Mouse (Mus musculus): ENCODE measurements around the gene Itpr1.
A peak's percentile ranks its signal among the peaks of the same experiment; 100 is the strongest.

Itpr1 gene

DNA sequence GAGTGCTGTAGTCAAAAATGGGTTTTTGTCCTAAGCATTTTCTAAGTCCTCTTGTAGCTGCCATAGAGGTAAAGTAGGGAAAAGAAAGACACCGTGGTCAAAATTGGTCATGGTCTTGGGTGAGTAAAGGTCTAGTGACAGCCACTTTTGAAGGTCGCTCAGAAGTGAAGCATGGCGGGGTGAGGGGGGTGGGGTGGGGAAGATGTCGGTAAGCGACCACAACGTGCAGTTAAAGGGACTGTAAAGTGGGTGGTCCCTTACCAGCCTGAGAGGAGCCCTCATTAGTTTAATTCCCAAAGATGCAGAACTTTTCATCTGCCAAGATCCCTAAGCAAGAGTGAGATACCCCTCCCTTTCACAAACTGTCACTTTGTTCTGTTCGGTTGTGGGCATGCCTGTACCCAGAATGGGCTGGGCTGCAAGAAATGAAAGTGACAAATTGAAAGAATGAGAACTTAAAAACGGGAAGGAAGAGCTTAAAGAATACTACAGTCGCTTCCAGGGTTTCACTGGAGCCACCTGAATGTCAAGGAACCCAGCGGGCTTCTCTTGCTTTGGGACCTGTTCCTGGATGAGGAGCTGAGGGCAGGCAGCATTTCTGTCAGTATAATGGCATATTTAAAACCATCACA is 1.5 kb downstream of the Itpr1 start:
- no peak for DNase-seq (ENCODE audit: low spot score)

DNA sequence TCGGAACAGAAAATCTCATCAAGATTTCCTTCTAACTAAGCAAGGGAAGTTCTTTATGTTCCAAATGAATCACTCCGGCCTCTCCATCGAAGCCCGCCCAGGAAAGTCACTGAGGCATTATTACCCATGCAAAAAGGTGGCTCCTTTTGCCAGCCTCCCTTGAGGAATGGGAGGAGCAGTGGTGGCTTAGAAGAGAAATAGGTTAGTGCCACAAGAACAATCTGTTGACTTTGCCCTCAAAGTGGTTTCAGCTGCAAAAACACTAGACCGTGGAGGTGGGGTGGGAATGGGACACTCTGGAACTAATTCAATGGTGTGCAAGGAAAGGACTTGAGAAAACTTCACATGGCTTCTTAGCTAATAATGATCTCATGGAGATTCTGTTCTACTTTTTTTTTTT is 3.2 kb downstream of the Itpr1 start:
- DNase-seq (ENCODE audit: low spot score) = no peak

DNA sequence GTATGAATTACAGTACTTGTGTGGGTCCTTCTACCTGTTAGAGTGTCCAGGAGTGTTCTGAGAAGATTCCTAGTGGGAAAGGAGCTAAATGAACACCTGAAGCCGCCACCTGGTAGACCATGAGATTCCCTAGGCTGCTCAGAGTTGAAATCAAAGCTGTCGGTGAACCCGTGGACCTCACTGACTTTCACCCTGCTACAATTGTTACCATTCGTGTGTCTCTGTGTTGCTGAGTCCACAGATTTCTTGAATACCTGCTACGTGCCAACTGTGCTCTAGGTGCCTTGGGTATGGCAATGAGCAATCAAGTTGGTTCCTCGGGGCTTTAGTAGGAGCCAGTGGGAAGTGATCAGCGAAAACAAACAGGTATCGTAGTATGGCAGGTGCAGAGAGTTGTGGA is 3.9 kb downstream of the Itpr1 start:
- no peak for DNase-seq (ENCODE audit: low spot score)

DNA sequence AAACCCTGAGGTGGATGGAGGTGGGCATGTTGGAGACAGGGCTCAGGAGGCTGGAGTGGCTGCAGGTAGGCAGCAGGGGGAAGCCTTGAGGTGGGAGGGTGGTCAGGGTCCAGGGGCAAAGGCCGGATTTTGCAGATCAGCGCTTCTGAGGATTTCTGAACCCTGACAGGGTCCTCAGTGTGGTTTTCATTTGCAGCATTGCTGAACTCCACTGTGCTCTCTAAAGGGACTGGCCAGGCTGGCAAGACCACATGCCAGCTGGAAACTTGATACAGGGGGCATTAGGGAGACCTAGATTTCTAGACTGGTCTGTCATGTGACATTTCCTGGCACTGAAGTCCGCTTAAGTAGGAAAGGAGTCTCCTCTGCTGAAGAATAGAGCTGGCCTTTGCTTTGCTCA is 5.1 kb downstream of the Itpr1 start:
- no peak for DNase-seq (ENCODE audit: low spot score)

DNA sequence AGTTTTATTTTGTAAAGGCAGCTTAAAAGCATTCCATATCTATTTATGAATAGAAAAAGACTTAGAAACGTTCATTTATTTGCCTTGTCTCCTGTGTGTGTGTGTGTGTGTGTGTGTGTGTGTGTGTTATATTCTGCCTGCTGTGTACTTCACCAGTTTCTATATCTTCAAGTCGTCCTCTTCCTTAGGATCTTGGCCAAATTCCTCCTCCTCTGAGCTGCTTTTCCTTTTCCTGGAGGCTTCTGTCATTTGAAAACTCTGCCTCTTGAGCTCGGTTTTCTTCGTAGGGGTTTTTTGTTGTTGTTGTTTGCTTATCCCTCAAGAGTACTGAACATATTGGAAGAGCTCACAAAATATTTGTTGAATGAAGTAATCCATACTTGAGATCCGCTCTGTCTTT is 9.5 kb downstream of the Itpr1 start:
- no peak for DNase-seq (ENCODE audit: low spot score)

DNA sequence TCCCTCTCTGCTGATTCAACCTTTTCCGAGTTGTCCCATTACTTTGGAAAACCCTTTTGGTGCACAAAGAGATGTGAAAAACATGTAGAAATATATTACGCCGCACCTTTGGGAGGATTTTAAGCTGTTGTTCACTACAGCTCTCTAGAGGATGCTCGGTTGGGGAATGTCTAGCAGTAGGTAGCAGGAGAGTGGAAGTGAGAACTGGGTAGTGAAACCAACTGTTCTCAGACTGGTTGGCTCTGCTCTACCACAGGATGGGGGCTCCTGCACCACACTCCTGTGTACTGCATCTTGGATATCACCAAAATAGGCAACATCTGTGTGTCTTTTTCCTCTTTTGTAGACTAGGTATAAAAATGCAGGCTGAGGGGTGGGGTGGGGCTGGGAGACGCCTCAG is 10.0 kb downstream of the Itpr1 start:
- DNase-seq (ENCODE audit: low spot score) = no peak

DNA sequence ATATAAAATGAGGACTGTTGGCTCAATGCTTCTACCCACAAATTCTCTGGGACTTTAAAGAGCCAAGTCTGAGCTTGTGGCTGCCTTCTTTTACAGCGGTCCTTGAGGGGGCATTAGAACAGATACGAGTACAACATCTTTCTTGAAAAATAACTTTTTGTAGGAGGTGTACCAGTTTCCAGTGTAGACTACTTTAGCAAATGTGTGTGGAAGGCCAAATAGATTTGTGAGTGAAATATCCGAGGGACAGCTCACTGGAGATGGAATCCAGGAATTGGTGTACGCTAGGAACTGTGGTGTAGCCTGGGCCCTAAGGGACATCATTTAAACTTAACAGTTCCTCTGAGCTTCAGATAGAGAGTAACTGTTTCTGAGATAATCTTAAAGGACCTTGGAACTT is 11.5 kb downstream of the Itpr1 start:
- DNase-seq (ENCODE audit: low spot score) = no peak

DNA sequence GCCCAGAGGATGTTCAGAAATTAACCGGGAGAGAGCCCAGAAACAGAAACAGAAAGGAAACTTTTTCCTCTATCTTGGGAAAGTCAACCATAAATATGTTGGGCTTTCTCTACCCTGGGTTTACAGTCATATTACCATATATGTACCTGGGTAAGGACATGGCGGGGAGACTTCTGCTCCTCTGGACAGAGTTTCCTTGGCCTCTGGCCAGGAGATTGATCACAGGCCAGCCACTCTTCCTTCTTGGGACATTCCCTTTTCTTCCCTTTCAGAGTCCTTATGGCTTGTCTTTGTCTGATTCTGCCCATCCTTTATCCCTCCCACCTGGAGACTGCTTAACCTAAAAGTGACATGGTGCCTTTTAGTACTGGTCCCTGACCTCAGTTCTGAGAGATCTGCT is 12.1 kb downstream of the Itpr1 start:
- DNase-seq (ENCODE audit: low spot score) = no peak

DNA sequence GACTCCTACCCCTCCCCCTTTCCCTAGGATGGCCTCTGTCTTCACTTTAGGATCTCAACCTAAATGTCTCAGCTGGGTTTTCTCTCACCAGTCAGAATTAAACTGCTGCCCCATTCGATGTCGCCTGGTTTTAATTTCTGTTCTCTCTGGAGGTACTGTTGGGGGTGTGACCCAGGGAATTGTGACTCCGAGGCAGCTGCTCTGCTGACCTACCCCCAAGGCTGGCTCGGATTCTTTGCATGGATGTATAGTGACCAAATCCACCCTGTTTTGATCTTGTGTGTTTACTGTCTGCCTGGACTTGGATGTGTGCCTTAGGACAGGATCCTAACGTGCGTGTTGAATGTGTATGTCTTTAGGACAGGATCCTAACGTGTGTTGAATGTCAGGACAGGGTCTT is 13.3 kb downstream of the Itpr1 start:
- DNase-seq (ENCODE audit: low spot score) = no peak

DNA sequence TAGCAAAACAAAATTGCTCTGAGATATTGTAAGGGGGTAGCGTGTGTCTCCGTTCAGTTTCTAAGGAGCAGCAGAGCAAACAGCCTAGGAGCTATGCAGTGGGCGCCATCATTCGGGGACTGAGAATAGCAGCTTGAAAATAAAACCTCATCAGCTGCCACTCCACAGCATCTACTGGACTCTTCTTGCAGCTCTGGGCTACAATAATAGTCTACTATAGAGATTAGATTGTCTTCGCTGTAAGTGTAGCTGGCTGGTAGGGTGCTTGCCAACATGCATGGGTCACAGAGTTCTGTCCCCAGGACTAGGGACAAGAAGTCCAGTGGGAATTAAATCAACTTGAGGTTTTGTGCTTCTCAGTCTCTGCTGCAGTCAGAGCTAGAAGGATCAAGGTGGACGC is 14.6 kb downstream of the Itpr1 start:
- no peak for DNase-seq (ENCODE audit: low spot score)

DNA sequence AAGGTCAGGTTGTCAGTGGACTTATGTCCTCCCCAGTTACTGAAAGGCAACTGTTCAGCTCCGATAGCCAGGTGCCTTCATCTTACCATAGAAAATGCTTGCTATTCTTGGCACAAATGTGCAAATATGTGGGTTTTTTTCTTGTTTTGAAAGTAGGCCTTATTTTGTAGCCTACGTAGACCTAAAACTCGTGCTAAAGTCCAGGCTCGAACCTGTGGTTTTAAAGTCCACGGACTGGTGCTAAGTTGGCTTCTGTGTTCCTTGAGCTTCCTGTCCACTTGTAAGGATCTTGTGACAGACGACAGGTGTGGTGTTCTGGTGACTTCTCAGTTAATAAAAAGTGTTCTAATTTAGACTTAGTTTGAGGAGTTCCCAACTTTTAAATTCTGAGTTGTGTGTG is 15.2 kb downstream of the Itpr1 start:
- DNase-seq (ENCODE audit: low spot score) = no peak

DNA sequence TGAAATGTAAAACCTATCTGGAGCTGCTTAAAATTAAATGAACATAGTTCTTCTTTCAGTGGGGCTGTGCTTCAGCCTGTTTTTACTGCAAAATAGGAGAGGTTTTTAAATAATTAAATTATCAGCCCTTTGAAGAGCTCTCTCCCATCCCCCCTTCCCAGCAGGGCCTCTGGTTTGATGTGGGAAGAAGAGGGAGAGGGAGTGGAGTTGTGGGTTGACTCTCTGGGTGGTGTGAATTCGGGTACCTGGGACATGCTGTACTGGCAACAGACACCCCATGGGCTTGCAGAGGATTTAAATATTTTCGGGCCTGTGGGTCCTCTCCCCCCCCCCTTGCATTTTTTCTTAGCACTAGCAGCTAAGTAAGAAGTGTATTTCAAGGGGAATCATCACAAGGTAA is 15.7 kb downstream of the Itpr1 start:
- no peak for DNase-seq (ENCODE audit: low spot score)

DNA sequence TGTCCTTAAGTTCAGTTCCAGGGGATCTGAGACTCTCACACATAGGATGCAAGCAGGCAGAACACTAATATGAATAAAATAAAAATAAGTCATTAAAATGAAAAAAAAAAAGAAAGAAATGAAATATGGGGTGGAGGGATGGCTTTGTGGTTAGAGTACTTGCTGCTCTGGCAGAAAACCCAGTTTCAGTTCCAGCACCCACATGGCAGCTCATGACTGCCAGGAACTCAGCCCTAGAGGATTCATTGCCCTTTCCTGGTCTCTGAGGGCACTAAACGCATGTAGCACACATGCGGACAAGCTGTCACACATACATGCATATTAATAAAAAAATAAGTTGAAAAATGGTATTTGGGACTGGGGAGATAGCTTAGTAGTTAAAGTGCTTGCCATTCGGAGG is 17.7 kb downstream of the Itpr1 start:
- no peak for DNase-seq (ENCODE audit: low spot score)

DNA sequence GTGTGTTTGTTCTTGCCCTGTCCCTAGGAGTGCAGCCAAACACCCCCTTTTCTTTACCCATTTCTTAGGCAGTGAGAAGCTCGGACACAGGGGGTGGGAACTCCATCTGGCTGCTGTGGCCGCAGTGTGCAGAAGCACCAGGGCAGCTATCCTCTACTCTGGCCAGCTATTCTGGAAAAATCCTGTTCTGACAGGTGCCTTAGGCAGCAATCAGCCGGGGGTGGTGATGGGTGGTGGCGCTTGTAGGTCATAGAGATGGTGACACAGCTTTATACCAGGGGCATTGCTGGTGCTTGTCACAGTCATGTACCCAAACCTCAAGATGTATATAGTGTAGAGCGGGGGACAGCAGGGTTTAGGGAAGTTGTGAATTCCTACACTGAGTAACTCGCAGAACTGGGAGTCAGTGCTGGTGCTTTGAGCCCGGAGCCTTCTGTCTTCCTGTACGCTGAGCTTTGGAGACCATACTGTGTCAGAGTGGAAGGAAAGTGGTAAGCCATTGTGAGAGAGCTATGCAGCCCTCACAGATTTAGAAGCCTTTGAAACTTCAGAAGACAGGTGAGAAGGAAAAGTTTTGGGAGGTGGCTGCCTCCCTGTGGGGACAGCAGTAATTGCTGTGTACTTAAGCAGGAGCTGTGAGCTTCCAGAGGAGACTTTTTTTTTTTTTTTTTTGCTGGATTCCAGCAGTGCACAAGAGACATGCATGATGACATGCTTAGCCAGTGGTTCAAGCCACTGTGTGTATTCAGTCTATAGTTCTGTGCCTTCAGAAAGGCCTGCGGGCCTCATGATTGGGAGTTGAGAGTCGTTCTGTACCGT is 19.2 kb downstream of the Itpr1 start:
- DNase-seq (ENCODE audit: low spot score) = no peak

DNA sequence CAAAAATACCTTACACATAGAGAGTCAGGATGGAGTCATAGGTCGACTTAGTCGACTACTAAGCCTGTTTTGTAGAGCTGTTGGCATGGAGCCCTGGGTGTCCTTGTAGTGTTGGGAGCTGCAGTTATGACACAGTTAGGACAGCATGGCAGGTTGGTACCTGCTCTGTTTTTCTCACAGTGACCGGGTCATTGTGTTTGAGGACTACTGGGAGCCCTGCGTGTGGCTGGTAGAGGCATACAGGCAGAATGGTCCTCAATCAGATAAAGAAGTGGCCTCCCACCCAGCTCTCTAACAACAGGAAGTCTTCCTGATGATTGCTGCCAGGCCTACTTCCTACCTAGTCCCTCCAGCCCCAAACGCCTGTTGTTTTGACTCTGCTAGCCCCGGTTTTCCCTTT is 20.2 kb downstream of the Itpr1 start:
- DNase-seq (ENCODE audit: low spot score) = peak; percentile 52

DNA sequence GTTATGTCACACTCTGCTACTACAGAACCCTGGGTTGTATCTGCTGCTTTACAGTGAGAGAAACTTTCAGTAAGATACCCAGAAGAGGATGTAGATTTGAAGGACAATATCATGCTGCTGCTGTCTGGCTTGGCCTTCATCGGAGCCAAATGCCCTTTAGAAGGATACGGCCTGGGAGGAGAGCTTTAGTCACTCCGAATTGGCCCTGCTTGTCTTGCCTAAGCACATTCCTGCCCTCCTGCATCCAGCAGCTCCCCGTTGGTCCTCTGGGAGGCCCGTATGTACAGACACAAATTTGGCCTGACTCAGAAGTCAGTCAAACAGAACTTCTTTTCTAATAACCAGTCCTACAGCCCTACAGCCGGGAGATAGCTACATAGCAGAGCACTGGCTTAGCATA is 21.6 kb downstream of the Itpr1 start:
- DNase-seq (ENCODE audit: low spot score) = no peak

DNA sequence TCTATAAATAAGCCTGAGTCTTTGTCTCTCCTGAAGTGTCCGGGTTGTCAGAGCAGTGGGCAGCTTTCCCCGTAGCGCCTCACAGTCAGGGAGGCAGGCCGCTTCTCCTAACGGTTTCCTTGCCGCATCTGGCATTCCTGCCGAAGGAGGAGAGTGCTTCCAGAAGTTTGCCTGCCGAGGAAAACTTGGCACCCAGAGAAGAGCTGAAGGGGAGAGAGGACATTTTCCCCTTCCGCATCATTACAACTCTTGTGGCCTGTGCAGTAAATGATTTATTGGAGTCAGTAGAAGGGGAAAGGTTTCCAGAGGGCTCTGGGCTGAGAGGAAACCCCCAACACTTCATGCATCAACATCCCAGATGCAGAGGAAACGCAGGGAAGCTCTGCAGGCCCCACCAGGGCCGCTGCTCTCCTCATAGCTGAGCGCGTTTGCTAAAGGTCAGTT is 22.8 kb downstream of the Itpr1 start:
- DNase-seq (ENCODE audit: low spot score) = no peak

DNA sequence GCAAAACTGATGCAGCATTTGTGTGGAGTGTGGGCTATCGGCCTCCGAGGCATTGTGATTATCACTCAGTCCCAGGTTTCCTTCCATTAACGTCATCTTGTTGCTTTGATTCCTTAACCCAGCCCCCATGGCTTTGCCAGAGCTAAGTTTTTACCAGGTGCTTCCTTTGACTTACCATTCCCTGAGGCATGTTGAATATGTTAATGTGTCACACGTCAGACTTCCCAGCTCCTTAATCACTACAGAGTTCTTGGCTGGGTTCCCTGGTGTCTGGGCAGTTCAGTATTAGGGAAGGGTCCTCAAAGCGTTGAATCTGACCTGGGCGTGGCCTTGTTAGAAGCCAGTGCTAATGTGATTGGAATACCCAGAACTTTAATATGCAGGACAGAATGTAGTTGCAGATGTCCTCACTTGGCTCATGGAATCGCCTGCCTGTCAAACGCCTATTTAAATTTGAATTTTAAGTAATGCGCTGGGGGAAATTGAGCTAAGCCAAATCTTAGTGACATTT is 23.6 kb downstream of the Itpr1 start:
- no peak for DNase-seq (ENCODE audit: low spot score)

DNA sequence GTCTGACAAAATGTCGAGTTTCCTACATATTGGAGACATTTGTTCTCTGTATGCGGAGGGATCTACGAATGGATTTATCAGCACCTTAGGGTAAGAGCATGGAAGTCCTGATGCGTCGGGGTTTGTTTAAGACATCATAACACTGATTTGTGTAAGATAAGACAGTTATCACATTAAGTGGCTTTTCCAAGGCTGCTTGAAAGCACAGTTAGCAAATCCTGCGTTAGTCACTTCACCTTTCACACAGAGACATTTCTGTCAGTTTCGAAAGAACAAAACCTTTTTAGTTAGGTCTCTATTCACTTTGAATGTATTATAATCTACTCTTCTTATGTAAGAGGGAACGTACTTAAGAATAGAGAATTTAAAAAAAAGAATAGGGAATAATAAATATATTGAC is 24.1 kb downstream of the Itpr1 start:
- no peak for DNase-seq (ENCODE audit: low spot score)

DNA sequence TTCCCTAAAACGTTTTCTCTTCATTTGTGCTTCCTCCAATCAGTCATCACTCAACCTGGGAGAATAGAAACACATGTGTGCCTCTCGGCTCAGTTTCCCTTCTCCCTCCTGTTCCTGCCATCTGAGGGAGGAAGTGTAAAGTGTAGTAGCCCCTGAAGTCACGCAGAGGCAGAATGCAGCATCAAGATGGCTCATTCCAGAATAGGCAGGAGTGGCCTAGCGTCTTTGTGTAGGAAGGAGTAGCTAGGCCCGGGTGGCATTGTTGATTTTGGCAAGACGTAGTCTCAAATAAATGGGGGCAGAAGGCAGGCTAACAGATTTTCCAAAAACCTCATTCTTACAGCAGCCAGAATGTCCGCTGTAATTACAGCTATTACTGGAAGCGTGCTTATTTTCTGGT is 24.7 kb downstream of the Itpr1 start:
- no peak for DNase-seq (ENCODE audit: low spot score)

DNA sequence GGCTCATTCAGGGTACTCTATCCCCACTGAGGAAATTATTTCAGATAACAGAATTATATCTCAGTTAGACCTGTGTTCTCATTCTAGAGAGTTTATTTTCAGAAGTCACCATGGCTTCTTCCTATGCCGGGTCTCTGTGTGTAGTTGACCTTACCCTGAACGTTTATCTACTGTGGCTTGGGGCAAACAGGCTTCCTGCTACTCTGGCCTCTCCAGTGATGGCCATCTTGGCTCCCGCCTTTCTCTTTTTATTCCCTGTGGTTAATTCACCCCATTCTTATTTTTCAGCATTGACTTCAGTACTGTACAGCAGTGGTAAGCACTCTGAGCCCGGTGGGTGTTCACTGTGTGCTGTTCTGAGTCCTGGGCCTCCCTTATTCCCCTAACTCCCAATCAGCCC is 25.1 kb downstream of the Itpr1 start:
- DNase-seq (ENCODE audit: low spot score) = no peak

DNA sequence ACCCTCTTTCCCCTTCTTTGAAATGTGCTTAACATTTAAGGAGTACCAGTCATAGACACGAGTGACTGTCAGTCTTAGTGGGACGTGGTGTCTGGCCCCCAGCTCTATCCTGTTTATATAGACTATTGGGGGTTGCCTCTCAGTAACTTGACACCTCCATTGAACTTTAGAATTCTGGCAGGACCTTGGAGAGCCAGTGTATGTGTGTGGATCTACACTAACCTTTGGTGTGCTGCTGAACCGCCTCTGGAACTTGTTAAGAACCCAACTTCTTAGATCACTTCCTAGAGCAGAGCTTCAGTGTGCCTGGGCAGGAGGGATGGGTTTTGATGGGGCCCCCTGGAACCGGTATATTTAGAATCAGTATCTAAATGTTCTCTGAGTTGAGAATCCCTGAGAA is 26.2 kb downstream of the Itpr1 start:
- DNase-seq (ENCODE audit: low spot score) = no peak

DNA sequence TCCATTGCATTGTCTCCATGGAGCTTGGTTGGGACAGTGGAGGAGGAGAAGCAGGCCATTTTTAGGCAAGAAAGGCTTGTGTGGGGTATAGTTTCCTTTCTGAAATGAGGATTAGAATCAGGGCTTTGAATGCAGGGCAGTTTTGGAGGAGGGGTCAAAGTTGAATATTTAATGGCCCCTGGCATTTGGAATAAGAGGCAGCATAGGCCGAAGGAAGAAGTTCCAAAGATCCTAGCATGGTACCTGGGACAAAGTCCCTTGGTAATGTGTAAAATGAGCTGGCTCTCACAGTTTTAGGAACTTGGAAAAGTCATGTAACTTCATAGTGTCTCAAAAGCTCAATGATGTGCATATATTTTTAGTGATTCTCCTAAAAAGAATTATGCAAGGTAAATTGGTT is 27.1 kb downstream of the Itpr1 start:
- DNase-seq (ENCODE audit: low spot score) = no peak

DNA sequence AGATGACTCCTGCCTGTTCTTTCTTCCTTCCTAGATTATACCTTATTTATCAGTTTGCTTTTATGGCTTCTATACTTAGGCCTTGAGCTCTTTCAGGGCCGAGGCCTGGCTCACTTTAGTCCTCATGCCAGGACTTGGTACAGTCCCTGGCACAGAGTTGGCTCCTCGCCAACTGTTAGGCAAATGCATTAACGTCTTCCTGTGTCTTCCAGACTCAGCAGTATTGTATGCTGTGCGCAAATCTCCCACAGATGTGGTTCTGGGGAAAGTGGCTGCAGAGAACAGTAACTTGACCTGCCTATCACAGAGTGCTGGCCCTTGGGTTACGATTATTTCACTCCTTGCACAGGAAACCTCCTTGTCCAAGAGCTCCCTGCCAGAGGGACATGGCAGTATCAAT is 27.9 kb downstream of the Itpr1 start:
- DNase-seq (ENCODE audit: low spot score) = no peak

Data from urinary bladder, postnatal 25 days (tissue).